Mouse (Mus musculus): ENCODE data around the gene Ly6g6c. TPM values are rescaled to one million over a fixed set of nuclear protein-coding genes. Genes with fewer than 3 reads are reported as not detected.

Ly6g6c gene
- polyA plus RNA-seq, 1 experiment from 2014 or later, result 21.2 TPM

DNA sequence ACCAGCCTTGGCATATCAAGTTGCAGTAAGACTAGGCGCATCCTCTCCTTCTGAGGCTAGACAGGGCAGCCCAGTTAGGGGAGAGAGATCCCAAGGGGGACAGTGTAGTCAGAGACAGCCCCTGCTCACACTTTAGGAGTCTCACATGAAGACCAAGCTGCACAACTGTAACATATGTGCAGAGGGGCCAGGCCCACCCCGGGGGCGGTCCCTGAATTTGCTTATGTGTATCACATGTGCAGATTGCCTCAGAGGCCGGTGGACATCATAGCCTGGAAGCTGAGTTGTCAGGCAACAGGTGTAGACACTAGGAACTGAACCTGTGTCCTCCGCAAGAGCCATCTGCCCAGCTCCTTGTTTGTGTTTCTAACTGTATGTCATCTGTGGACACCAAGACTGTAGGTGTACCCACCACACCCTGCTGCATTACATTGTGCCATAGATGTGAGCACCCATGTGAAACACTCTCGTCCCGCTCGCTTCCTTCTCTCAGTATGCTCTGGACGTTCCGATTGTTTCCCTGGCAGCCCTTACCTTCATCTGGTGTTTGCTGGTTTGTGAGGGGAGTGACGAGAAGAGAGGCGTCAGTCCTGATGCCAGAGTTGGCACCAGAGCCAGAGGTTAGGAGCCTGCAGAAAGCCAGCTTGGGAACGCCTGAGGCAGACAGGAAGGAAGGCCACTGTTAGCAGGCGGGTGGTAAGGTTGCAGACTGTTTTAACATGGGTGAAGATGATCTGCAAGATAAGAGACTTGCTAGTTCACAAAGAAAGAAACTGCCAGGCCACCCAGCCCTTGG, 27.4 kb downstream of the Ly6g6c start:
- H3K9ac ChIP-seq (ENCODE audit: low read depth, low read length), result no peak overlapping the region
- no peak overlapping the region for H3K4me2 ChIP-seq (ENCODE audit: low read depth, low read length)
- peaks cover 6% of the 10 kb centered on the region for H3K4me1 ChIP-seq (ENCODE audit: control insufficient read depth, insufficient read depth, low read length)
- no peak overlapping the region for H3K27ac ChIP-seq (replicated peaks; ENCODE audit: low read depth, low read length)
- H3K27me3 ChIP-seq (replicated peaks; ENCODE audit: control insufficient read depth, insufficient read depth, low read length), result no peaks in the 10 kb centered on the region
- no peak for DNase-seq (ENCODE audit: low spot score)
- no peak for ATAC-seq (ENCODE audit: low read depth)
- H3K36me3 ChIP-seq (ENCODE audit: control insufficient read depth, insufficient read depth, low read length), result peaks cover 68% of the 10 kb centered on the region
- 84% methylated on average over 14 of the region's 14 CpGs for WGBS
- no peaks in the 10 kb centered on the region for H3K9me3 ChIP-seq (ENCODE audit: control insufficient read depth, low read length)
- H3K4me3 ChIP-seq (ENCODE audit: low read depth, low read length), result no peak overlapping the region

DNA sequence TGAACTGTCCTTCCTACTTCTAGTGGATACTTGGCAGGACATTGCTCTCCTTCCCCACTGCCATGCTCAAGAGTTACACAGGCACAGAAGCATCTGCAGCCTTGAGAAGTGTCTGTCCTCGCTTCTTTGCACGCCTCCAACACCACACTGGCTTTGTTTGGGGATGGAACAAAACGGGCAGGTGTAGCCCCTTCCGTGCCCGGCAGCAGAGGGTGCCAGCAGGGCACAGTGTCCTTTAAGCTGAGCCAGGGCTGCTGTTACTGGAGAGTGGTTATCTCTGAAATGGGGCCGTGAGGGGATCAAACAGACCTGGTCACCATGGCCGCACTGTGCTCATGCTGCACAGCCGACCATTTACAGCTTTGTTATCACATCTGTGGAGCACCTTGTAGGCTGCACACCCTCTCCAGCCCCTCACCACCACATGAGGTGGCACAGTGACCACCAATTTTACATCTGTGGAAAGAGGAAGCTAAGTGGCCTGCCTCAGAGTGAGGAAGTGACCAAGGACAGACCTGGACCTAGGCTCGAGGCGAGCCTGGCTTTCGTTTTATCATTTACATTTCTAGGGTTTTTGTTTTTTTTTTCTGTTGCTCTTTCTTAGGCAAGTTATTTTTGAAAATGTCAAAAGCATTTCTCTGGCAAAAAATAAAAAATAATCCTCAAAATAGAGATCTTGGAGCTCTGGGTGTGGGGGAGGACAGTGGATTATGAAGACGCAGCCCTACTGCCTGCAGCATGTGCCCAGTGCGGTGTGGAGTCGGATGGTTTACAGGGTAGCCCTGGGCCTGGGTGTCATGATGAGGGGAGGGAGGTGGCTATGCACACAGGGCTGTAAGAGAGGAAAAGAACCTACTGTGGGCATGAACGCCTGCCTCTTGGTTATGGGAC, 29.5 kb downstream of the Ly6g6c start:
- H3K9me3 ChIP-seq (ENCODE audit: control insufficient read depth, low read length), result no peaks in the 10 kb centered on the region
- H3K36me3 ChIP-seq (ENCODE audit: control insufficient read depth, insufficient read depth, low read length), result peaks cover 88% of the 10 kb centered on the region
- H3K4me3 ChIP-seq (ENCODE audit: low read depth, low read length), result no peak overlapping the region
- 93% methylated on average over 15 of the region's 15 CpGs for WGBS
- no peak for DNase-seq (ENCODE audit: low spot score)
- no peak for ATAC-seq (ENCODE audit: low read depth)
- no peak overlapping the region for H3K4me2 ChIP-seq (ENCODE audit: low read depth, low read length)
- peaks cover 6% of the 10 kb centered on the region for H3K4me1 ChIP-seq (ENCODE audit: control insufficient read depth, insufficient read depth, low read length)
- no peak overlapping the region for H3K27ac ChIP-seq (replicated peaks; ENCODE audit: low read depth, low read length)
- H3K9ac ChIP-seq (ENCODE audit: low read depth, low read length), result no peak overlapping the region
- H3K27me3 ChIP-seq (replicated peaks; ENCODE audit: control insufficient read depth, insufficient read depth, low read length), result no peaks in the 10 kb centered on the region

DNA sequence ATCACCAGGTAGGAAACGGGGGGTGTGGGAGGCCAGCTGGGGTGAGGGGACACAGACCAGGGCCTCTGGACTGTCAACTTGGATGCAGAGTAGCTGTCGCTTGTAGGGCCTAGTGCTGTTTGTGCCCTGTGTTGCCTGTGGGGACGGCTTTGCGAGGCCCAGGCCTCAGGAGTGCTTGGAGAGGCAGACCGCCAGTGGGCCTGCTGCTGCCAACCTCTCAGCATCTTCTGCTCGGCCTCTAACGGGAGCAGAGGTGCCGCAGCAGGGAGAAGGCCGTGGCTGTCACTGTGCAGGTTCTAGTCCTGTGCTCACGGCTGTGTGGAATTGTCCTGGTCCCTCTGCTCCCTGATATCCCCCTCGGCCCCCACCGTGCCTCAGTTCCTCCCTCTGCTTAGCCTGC, 31.4 kb downstream of the Ly6g6c start:
- Histone ChIP-seq H3K27me3 (replicated peaks; ENCODE audit: control insufficient read depth, insufficient read depth, low read length) (no peaks in the 10 kb centered on the region), H3K4me1 (ENCODE audit: control insufficient read depth, insufficient read depth, low read length) (no peaks in the 10 kb centered on the region), H3K4me2 (ENCODE audit: low read depth, low read length) (no peak overlapping the region), H3K4me3 (ENCODE audit: low read depth, low read length) (no peak overlapping the region), H3K36me3 (ENCODE audit: control insufficient read depth, insufficient read depth, low read length) (peaks cover 97% of the 10 kb centered on the region), H3K9ac (ENCODE audit: low read depth, low read length) (no peak overlapping the region), H3K9me3 (ENCODE audit: control insufficient read depth, low read length) (no peaks in the 10 kb centered on the region), H3K27ac (replicated peaks; ENCODE audit: low read depth, low read length) (no peak overlapping the region)
- WGBS, result 84% methylated on average over 11 of the region's 12 CpGs
- ATAC-seq (ENCODE audit: low read depth) (no peak), DNase-seq (ENCODE audit: low spot score) (no peak)

DNA sequence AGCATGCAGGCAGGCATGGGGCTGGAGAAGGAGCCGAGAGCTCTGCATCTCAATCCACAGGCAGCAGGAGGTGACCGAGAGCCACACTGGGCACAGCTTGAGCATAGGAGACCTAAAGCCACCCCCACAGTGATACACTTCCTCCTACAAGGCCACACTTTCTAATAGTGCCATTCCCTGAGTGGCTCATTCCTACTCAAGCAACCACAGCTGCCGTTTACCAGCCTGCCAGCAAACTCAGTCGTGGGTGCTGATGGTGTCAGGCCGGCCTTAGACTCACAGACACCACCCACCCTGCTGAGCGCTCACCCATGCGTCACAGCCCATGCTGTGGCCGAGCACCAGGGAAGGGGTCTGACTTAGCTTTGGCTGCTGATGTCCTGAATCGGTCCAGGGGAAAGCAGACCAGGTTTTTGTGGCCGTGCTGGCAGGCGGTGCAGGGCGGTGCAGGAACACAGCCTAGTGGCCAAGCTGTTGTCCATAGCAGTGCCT, 32.0 kb downstream of the Ly6g6c start:
- peaks cover 98% of the 10 kb centered on the region for H3K36me3 ChIP-seq (ENCODE audit: control insufficient read depth, insufficient read depth, low read length)
- no peak overlapping the region; the same call in 1 of the 2 replicates for H3K9ac ChIP-seq (ENCODE audit: low read depth, low read length)
- H3K27ac ChIP-seq (replicated peaks; ENCODE audit: low read depth, low read length), result no peak overlapping the region
- no peak overlapping the region for H3K4me3 ChIP-seq (ENCODE audit: low read depth, low read length)
- DNase-seq (ENCODE audit: low spot score) (no peak), ATAC-seq (ENCODE audit: low read depth) (no peak)
- H3K4me1 ChIP-seq (ENCODE audit: control insufficient read depth, insufficient read depth, low read length), result no peaks in the 10 kb centered on the region
- 86% methylated on average over 12 of the region's 12 CpGs for WGBS
- H3K9me3 ChIP-seq (ENCODE audit: control insufficient read depth, low read length), result no peaks in the 10 kb centered on the region
- H3K4me2 ChIP-seq (ENCODE audit: low read depth, low read length), result no peak overlapping the region
- H3K27me3 ChIP-seq (replicated peaks; ENCODE audit: control insufficient read depth, insufficient read depth, low read length), result no peaks in the 10 kb centered on the region

DNA sequence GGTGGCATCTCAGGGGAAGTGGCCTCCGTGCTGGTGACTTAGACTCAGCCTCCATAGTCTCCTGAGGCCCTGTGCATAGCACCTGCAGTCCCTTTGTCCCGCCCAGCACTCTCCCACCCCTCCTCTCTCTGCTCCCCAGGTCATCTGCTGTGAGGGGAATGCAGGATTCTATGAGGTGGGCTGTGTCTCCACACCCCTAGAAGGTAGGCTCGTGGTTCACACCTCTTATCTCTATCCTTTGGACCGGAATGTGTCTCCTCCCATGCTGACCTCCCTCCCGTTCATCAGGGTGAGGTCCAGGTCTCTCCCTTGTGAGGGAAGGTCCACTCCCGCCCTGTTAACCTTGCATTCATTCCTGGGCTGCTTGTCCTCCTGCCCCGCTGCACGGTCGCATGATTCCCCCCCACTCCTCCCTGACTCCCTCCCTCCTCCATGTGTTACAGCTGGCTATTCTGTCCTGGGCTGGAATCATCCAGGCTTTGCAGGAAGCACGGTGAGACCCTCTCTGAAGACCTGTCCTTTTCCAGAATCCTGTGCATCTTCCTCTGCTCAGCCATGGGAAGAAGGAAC, 35.1 kb downstream of the Ly6g6c start:
- Histone ChIP-seq H3K4me1 (ENCODE audit: control insufficient read depth, insufficient read depth, low read length) (no peaks in the 10 kb centered on the region), H3K4me3 (ENCODE audit: low read depth, low read length) (no peak overlapping the region), H3K9me3 (ENCODE audit: control insufficient read depth, low read length) (no peaks in the 10 kb centered on the region), H3K9ac (ENCODE audit: low read depth, low read length) (no peak overlapping the region), H3K27me3 (replicated peaks; ENCODE audit: control insufficient read depth, insufficient read depth, low read length) (no peaks in the 10 kb centered on the region), H3K36me3 (ENCODE audit: control insufficient read depth, insufficient read depth, low read length) (peaks cover 90% of the 10 kb centered on the region), H3K27ac (replicated peaks; ENCODE audit: low read depth, low read length) (no peak overlapping the region), H3K4me2 (ENCODE audit: low read depth, low read length) (no peak overlapping the region)
- ATAC-seq (ENCODE audit: low read depth) (no peak), DNase-seq (ENCODE audit: low spot score) (no peak)
- WGBS, result 82% methylated on average over 10 of the region's 10 CpGs

DNA sequence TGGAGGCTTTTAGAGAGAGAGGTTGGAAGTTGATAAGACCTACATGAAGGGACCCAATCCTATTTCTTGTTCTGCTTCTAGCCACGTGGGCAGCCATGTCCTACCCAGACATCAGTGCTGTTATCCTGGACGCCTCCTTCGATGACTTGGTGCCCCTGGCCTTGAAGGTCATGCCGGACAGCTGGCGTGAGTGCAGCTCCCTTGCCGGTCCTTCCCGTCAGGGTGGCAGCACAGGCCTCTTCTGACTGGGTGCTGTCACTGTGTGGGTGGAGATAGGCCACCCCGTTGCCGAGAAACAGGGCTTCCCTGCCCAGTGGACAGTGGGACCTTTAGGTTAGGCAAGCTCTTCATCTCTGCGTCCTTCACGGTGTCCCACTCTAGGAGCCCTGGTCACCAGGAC, 36.0 kb downstream of the Ly6g6c start:
- no peak overlapping the region for H3K27ac ChIP-seq (replicated peaks; ENCODE audit: low read depth, low read length)
- no peaks in the 10 kb centered on the region for H3K4me1 ChIP-seq (ENCODE audit: control insufficient read depth, insufficient read depth, low read length)
- no peaks in the 10 kb centered on the region for H3K27me3 ChIP-seq (replicated peaks; ENCODE audit: control insufficient read depth, insufficient read depth, low read length)
- H3K9ac ChIP-seq (ENCODE audit: low read depth, low read length), result no peak overlapping the region
- DNase-seq (ENCODE audit: low spot score) (no peak), ATAC-seq (ENCODE audit: low read depth) (no peak)
- 87% methylated on average over 10 of the region's 11 CpGs for WGBS
- H3K9me3 ChIP-seq (ENCODE audit: control insufficient read depth, low read length), result no peaks in the 10 kb centered on the region
- no peak overlapping the region for H3K4me2 ChIP-seq (ENCODE audit: low read depth, low read length)
- H3K36me3 ChIP-seq (ENCODE audit: control insufficient read depth, insufficient read depth, low read length), result peaks cover 81% of the 10 kb centered on the region
- no peak overlapping the region for H3K4me3 ChIP-seq (ENCODE audit: low read depth, low read length)

DNA sequence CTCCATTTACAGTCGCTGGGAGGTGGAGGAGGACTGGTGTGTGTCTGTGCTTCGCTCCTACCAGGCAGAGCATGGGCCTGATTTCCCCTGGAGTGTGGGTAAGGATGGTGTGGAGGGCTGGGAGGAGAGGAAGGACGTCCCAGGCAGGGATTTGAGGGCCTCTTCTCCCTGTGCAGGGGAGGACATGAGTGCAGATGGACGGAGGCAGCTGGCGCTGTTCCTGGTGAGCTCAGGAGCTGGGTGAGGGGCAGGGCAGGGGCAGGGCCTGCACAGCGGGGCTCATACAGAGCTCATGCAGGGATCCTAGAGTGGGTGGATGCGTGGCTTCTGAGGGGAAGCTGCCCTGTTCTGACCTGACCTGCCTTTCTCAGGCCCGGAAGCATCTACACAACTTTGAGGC, 37.1 kb downstream of the Ly6g6c start:
- DNase-seq (ENCODE audit: low spot score) (peak; percentile 39), ATAC-seq (ENCODE audit: low read depth) (peak; percentile 60)
- Histone ChIP-seq H3K4me1 (ENCODE audit: control insufficient read depth, insufficient read depth, low read length) (no peaks in the 10 kb centered on the region), H3K36me3 (ENCODE audit: control insufficient read depth, insufficient read depth, low read length) (peaks cover 70% of the 10 kb centered on the region), H3K4me3 (ENCODE audit: low read depth, low read length) (no peak overlapping the region), H3K9ac (ENCODE audit: low read depth, low read length) (no peak overlapping the region), H3K9me3 (ENCODE audit: control insufficient read depth, low read length) (no peaks in the 10 kb centered on the region), H3K27ac (replicated peaks; ENCODE audit: low read depth, low read length) (no peak overlapping the region), H3K4me2 (ENCODE audit: low read depth, low read length) (no peak overlapping the region), H3K27me3 (replicated peaks; ENCODE audit: control insufficient read depth, insufficient read depth, low read length) (no peaks in the 10 kb centered on the region)
- 62% methylated on average over 6 of the region's 8 CpGs for WGBS

DNA sequence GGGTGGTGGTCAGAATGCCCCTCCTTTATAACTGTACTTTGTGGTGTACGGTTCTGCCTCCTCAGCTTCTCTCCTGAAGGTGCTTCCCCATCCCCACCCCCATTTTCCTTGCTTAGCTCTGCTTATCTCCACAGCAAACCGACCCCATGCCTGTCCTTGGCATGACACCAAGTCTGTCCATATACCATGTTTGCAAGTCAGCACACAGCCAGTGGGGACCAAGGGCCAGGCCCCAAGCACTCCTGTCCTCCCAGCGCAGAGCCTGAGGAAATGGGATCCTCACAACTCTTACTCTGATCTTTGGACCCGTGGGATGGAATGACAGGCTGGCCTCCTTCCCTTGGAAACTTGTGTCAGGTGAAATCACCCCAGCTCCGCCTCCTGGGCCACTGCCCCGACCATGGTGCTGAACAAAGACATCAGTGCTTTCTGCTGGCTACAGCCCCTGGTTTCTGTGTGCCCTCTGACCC, 38.1 kb downstream of the Ly6g6c start:
- no peaks in the 10 kb centered on the region for H3K4me1 ChIP-seq (ENCODE audit: control insufficient read depth, insufficient read depth, low read length)
- H3K4me2 ChIP-seq (ENCODE audit: low read depth, low read length), result no peak overlapping the region
- DNase-seq (ENCODE audit: low spot score) (no peak), ATAC-seq (ENCODE audit: low read depth) (no peak)
- H3K9me3 ChIP-seq (ENCODE audit: control insufficient read depth, low read length), result no peaks in the 10 kb centered on the region
- H3K9ac ChIP-seq (ENCODE audit: low read depth, low read length), result no peak overlapping the region
- 70% methylated on average over 6 of the region's 6 CpGs for WGBS
- H3K36me3 ChIP-seq (ENCODE audit: control insufficient read depth, insufficient read depth, low read length), result peaks cover 61% of the 10 kb centered on the region
- H3K4me3 ChIP-seq (ENCODE audit: low read depth, low read length), result no peak overlapping the region
- H3K27ac ChIP-seq (replicated peaks; ENCODE audit: low read depth, low read length), result no peak overlapping the region
- H3K27me3 ChIP-seq (replicated peaks; ENCODE audit: control insufficient read depth, insufficient read depth, low read length), result no peaks in the 10 kb centered on the region
